Mouse (Mus musculus): ENCODE measurements around the gene Eea1. TPM values are rescaled to one million over a fixed set of nuclear protein-coding genes. Genes with fewer than 3 reads are reported as not detected.
A peak's percentile ranks its signal among the peaks of the same experiment; 100 is the strongest.

The Eea1 gene
- total RNA-seq, 4 experiments from 2014 or later = 30.4 to 36.9 (median 30.9) TPM

- DNase-seq (ENCODE audit: low spot score) = no peak
Observed at GRCm38 (mm10) chr10:95945086-95945485, 4.6 kb downstream of the Eea1 start.

GRCm38 (mm10) chr10:95949410-95949809 is 9.0 kb downstream of the Eea1 start:
- no peak for DNase-seq (ENCODE audit: low spot score)

- no peak for DNase-seq (ENCODE audit: low spot score)
Observed at GRCm38 (mm10) chr10:95950194-95950593, 9.7 kb downstream of the Eea1 start.

- no peak for DNase-seq (ENCODE audit: low spot score)
Observed at GRCm38 (mm10) chr10:95950797-95951196, 10.3 kb downstream of the Eea1 start.

GRCm38 (mm10) chr10:95951346-95951745 is 10.9 kb downstream of the Eea1 start:
- DNase-seq (ENCODE audit: low spot score) = no peak

GRCm38 (mm10) chr10:95956629-95957028 is 16.2 kb downstream of the Eea1 start:
- no peak for DNase-seq (ENCODE audit: low spot score)

GRCm38 (mm10) chr10:95957574-95957973 is 17.1 kb downstream of the Eea1 start:
- DNase-seq (ENCODE audit: low spot score) = no peak

GRCm38 (mm10) chr10:95964679-95965078 is 24.2 kb downstream of the Eea1 start:
- no peak for DNase-seq (ENCODE audit: low spot score)

GRCm38 (mm10) chr10:95969694-95970093 is 29.2 kb downstream of the Eea1 start:
- DNase-seq (ENCODE audit: low spot score) = no peak

- peak; percentile 39 for DNase-seq (ENCODE audit: low spot score)
Observed at GRCm38 (mm10) chr10:95970744-95971212, 30.3 kb downstream of the Eea1 start.

GRCm38 (mm10) chr10:95971341-95971740 is 30.9 kb downstream of the Eea1 start:
- DNase-seq (ENCODE audit: low spot score) = no peak

GRCm38 (mm10) chr10:95971942-95972341 is 31.5 kb downstream of the Eea1 start:
- DNase-seq (ENCODE audit: low spot score) = no peak

- no peak for DNase-seq (ENCODE audit: low spot score)
Observed at GRCm38 (mm10) chr10:95974462-95974861, 34.0 kb downstream of the Eea1 start.

- no peak for DNase-seq (ENCODE audit: low spot score)
Observed at GRCm38 (mm10) chr10:95976798-95977197, 36.3 kb downstream of the Eea1 start.

- DNase-seq (ENCODE audit: low spot score) = no peak
Observed at GRCm38 (mm10) chr10:95989731-95990130, 49.3 kb downstream of the Eea1 start.

GRCm38 (mm10) chr10:95991176-95991575 is 50.7 kb downstream of the Eea1 start:
- DNase-seq (ENCODE audit: low spot score) = no peak

GRCm38 (mm10) chr10:96000904-96001303 is 60.5 kb downstream of the Eea1 start:
- no peak for DNase-seq (ENCODE audit: low spot score)

- peak; percentile 18 for DNase-seq (ENCODE audit: low spot score)
Observed at GRCm38 (mm10) chr10:96015738-96016137, 75.3 kb downstream of the Eea1 start.

GRCm38 (mm10) chr10:96017418-96017817 is 77.0 kb downstream of the Eea1 start:
- DNase-seq (ENCODE audit: low spot score) = no peak

- peak; percentile 43 for DNase-seq (ENCODE audit: low spot score)
Observed at GRCm38 (mm10) chr10:96033356-96033984, 93.0 kb downstream of the Eea1 start.

GRCm38 (mm10) chr10:96034106-96034505 is 93.7 kb downstream of the Eea1 start:
- DNase-seq (ENCODE audit: low spot score) = no peak

GRCm38 (mm10) chr10:96035951-96036350 is 95.5 kb downstream of the Eea1 start:
- no peak for DNase-seq (ENCODE audit: low spot score)

GRCm38 (mm10) chr10:96044216-96044615 is 103.8 kb downstream of the Eea1 start:
- DNase-seq (ENCODE audit: low spot score) = no peak
